Mouse (Mus musculus) stomach, embryonic 15.5 days (tissue): Measurements from ENCODE around the gene Rdh5. TPM values are rescaled to one million over a fixed set of nuclear protein-coding genes. Genes with fewer than 3 reads are reported as not detected.
A peak's percentile ranks its signal among the peaks of the same experiment; 100 is the strongest.

Experiments used
- ATAC-seq: fragments of 200-750 bp; cut with Nextera tagmentation; 2 replicates; pipeline ENCODE4 v1.8.0; 2017; ENCODE audit warnings: low read depth, moderate number of reproducible peaks, moderate TSS enrichment; ENCODE audit not compliant: insufficient read depth, low FRiP score
- H3K27ac ChIP-seq: fragments of 300-500 bp; sonication (generic); 2 replicates; pipeline ENCODE4 v1.5.1; 2015; ENCODE audit warnings: mild to moderate bottlenecking, inconsistent platforms
- H3K27me3 ChIP-seq: fragments of 300-500 bp; sonication (generic); replicated peaks from 2 replicates; pipeline ENCODE4 v1.6.1; 2015; ENCODE audit warnings: inconsistent platforms
- H3K36me3 ChIP-seq: fragments of 300-500 bp; sonication (generic); 2 replicates; pipeline ENCODE4 v1.6.1; 2015; ENCODE audit warnings: inconsistent platforms
- H3K4me1 ChIP-seq: fragments of 300-500 bp; sonication (generic); 2 replicates; pipeline ENCODE4 v1.6.1; 2015; ENCODE audit warnings: inconsistent platforms
- H3K4me2 ChIP-seq: fragments of 300-500 bp; sonication (generic); 2 replicates; pipeline ENCODE4 v1.6.1; 2015; ENCODE audit warnings: mild to moderate bottlenecking, inconsistent platforms
- H3K4me3 ChIP-seq: fragments of 300-500 bp; sonication (generic); replicated peaks from 2 replicates; pipeline ENCODE4 v1.5.1; 2015; ENCODE audit warnings: inconsistent platforms
- H3K9ac ChIP-seq: fragments of 300-500 bp; sonication (generic); 2 replicates; pipeline ENCODE4 v1.6.1; 2015; ENCODE audit warnings: inconsistent platforms
- H3K9me3 ChIP-seq: fragments of 300-500 bp; sonication (generic); 2 replicates; pipeline ENCODE4 v1.6.1; 2016; ENCODE audit warnings: inconsistent platforms
- WGBS: fragments of 180-500 bp; shearing (Covaris S2); methylation state at CpG from one replicate; pipeline ENCODE4 v1.1.7; 2015; 5-methylcytosine and 5-hydroxymethylcytosine counted together
- polyA plus RNA-seq: library from polyadenylated mRNA; unstranded; fragments of >200 nt; fragmentation: Nextera tagmentation; extraction: Ambion mirVana; gene quantifications from 2 replicates; pipeline ENCODE4 v1.2.1, GENCODE M21; 2015

Rdh5 gene
- polyA plus RNA-seq, 1 experiment from 2014 or later: 15.0 TPM

DNA sequence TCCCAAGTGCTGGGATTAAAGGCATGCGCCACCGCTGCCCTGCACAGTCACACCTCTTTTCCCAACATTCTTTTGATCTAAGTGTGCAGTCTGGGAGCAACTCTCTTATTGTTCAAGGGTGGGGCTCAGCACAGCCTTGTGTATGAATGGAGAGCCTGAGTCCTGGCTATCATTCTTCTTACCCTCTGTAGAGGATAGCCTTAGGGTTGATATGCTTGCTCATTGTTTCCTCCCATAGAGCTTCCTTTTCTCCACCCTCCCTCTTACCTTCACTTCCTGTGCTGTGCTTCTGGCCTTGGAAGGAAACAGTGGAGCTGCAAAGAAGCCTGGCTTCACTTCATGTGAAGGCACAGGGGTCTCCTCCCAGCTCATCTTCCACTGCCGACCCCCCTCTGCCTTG is 22.0 kb downstream of the Rdh5 start, which contains the start of gene Cd63:
TSS of gene Cd63 (plus strand) at position 292 of the 400 bp plus-strand sequence.
- peaks cover 8% of the 10 kb centered on the region; the same call in 1 of the 2 replicates for H3K4me1 ChIP-seq
- no peaks in the 10 kb centered on the region for H3K36me3 ChIP-seq
- no peak within 1 kb of the TSS for H3K4me2 ChIP-seq
- WGBS: 73% methylated on average over 3 of the region's 3 CpGs
- H3K4me3 ChIP-seq: no peak within 1 kb of the TSS
- no peak within 1 kb of the TSS for H3K27ac ChIP-seq
- H3K9me3 ChIP-seq: no peaks in the 10 kb centered on the region
- no peak for ATAC-seq
- H3K9ac ChIP-seq: no peak within 1 kb of the TSS
- peaks cover 9% of the 10 kb centered on the region for H3K27me3 ChIP-seq

DNA sequence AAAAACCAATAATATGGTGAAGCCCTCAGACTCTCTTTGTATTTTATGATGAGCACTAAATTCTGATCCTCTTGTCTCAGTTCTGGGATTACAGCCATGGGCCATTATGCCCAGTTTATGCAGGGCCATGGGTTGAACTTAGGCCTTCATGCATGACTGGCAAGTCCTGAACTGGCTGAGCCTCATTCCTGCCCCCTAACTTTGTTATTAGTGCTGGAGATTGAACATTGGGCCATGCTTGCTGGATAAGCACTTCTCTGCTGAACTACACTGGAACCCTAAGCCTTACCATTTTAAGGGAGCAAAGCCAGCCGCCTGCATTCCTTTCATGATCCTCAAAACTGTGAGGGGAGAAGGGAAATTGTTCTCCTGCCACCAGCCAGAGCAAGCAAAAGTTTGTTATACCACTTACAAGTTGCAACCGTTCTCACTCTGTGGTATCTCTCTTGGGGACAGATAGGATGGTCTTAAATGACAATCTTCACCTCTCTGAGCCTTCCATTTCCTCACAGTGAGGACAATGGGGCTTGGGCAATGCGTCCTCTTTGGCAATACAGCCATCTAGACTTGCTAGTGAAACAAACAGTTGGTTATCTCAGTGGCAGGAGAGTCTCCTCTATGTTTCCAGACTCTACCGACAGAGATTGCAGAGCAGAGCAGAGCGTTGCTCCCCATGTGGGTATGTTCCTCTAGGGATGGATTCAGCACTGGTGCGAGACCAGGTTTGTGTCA is 22.8 kb downstream of the Rdh5 start:
- Histone ChIP-seq H3K4me2 (no peak overlapping the region), H3K9ac (no peak overlapping the region), H3K27me3 (peaks cover 9% of the 10 kb centered on the region), H3K4me1 (peaks cover 8% of the 10 kb centered on the region; the same call in 1 of the 2 replicates), H3K27ac (no peak overlapping the region), H3K9me3 (no peaks in the 10 kb centered on the region), H3K36me3 (no peaks in the 10 kb centered on the region), H3K4me3 (no peak overlapping the region)
- 74% methylated on average over 6 of the region's 6 CpGs for WGBS
- no peak for ATAC-seq

DNA sequence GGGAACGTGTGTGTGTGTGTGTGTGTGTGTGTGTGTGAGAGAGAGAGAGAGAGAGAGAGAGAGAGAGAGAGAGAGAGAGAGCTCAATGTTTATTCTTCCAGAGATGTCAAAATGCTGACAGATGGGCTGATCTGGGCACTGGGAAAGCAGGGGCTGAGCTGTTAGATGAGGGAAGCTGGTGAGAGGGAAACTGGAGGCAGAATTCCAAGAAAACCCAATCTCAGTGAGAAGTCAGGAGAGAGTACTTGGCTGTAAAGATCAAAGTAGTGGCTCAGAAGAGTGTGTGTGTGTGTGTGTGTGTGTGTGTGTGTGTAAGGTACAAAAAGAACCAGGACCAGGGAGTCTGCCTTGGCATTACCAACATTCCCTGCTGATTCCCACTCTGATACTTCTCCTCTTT is 25.2 kb downstream of the Rdh5 start:
- Histone ChIP-seq H3K4me1 (peaks cover 9% of the 10 kb centered on the region; the same call in 1 of the 2 replicates), H3K9ac (no peak overlapping the region), H3K36me3 (no peaks in the 10 kb centered on the region), H3K27me3 (peaks cover 9% of the 10 kb centered on the region), H3K9me3 (no peaks in the 10 kb centered on the region), H3K4me2 (no peak overlapping the region), H3K4me3 (no peak overlapping the region), H3K27ac (no peak overlapping the region)
- 0% methylated on average over 1 of the region's 1 CpGs for WGBS
- ATAC-seq: no peak

DNA sequence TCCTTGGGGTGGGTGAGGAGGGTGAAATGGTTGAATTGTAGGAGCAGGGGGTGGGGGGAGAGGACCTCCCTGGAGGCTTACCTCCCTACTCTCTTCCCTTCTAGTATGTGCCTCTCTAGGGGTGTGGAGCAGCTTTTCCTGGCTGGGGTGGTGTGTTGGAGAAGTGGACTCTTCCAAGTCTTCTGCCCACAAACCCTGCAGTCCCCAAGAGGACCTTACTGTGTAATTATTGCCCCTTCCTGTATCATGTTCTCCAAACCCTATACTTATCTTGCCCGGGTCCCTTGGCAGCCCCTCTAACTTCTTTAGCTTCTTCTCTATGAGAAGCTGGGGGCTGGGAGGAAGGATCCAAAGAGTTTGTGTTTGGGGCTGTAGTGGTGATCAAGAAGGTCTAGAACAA is 25.9 kb downstream of the Rdh5 start:
- Histone ChIP-seq H3K4me1 (peaks cover 12% of the 10 kb centered on the region; the same call in 1 of the 2 replicates), H3K36me3 (no peaks in the 10 kb centered on the region), H3K9ac (no peak overlapping the region), H3K4me3 (no peak overlapping the region), H3K27ac (no peak overlapping the region), H3K4me2 (no peak overlapping the region), H3K9me3 (no peaks in the 10 kb centered on the region), H3K27me3 (peaks cover 9% of the 10 kb centered on the region)
- WGBS: 27% methylated on average over 1 of the region's 1 CpGs
- no peak for ATAC-seq

DNA sequence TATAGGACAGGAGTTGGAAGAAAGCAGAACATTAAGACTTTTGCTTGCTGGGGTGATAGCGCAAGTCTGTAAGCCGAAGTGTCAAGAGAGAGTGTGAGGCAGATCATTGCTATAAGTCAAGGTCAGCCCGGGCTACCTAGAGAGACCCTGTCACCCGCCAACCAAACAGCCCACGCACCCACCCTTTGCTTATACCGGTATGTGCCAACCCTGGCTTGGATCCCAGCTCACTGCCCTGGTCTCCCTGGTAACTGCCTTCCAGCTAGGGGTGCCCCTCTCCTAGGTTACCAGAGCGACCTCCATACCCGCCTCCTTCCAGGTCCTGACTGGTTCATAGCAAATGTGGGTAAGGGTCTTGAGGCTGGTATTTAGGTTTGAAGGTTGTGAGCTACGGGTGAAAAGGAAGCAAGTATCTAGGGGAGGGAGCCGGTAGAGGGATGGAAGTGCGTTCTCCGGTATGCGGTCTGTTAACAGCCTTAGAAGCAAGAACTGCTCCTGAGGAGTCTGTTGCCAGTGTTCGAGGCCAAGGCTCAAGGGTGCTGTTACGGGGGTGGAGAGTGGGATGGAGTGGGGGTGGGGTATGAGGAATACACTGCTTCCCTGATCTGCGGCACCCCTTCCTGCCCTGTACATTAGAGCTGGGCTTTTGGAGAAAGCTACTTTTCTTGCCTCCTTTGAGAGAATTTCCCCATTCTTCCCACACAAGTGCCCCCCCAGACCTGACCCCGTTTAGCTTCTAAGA is 26.6 kb downstream of the Rdh5 start:
- no peak overlapping the region for H3K27ac ChIP-seq
- peaks cover 9% of the 10 kb centered on the region for H3K27me3 ChIP-seq
- peaks cover 12% of the 10 kb centered on the region; the same call in 1 of the 2 replicates for H3K4me1 ChIP-seq
- no peak overlapping the region for H3K9ac ChIP-seq
- ATAC-seq: no peak
- H3K36me3 ChIP-seq: no peaks in the 10 kb centered on the region
- no peak overlapping the region for H3K4me3 ChIP-seq
- H3K4me2 ChIP-seq: peak overlapping the region; percentile 28
- WGBS: 8% methylated on average over 17 of the region's 17 CpGs
- no peaks in the 10 kb centered on the region for H3K9me3 ChIP-seq

DNA sequence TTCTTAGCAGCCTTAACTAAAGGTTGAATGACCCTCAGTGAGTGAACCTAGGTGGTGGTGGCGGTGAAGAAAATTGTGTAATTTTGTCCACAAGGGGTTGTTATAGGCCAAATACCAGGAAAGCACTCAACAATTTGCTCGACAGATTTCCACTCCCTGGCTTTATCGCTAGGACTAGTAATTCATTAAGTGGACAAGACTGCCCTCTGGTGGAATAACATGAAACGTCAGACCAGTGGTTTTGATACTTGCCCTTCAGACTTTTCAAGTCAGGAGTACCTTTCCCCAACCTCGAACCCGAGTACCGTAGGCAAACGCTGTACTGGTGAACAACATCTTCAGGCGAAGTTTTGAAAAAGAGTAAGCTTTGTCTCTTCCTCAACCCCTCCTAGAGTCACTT is 27.3 kb downstream of the Rdh5 start:
- peaks cover 17% of the 10 kb centered on the region; the same call in 1 of the 2 replicates for H3K4me1 ChIP-seq
- H3K4me2 ChIP-seq: peak overlapping the region; percentile 28
- under 1% methylated on average over 9 of the region's 9 CpGs for WGBS
- H3K9ac ChIP-seq: no peak overlapping the region
- no peak overlapping the region for H3K27ac ChIP-seq
- H3K27me3 ChIP-seq: peaks cover 9% of the 10 kb centered on the region
- no peak for ATAC-seq
- H3K9me3 ChIP-seq: no peaks in the 10 kb centered on the region
- H3K4me3 ChIP-seq: no peak overlapping the region
- H3K36me3 ChIP-seq: no peaks in the 10 kb centered on the region

DNA sequence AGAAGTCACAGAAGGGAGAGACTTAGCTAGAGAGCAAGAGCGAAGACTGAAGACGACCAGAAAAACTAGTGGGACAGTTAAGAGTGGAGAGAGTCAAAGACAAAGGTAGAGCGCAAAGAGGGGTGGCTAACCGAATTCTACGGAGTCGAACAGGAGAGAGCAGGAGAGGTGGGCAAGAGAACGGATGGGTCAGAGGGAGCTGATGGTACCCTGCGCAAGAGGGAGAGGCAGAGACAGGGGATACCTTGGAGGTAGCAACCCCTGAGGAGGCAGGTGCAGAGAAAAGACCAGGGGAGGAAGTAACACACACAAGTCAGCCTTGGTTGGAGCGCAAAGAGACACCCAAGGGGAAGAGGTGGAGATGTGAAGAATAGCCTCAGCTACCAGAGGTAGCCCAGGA is 30.4 kb downstream of the Rdh5 start:
- H3K27me3 ChIP-seq: peaks cover 9% of the 10 kb centered on the region
- H3K4me3 ChIP-seq: peak overlapping the region; percentile 67
- H3K9ac ChIP-seq: no peak overlapping the region
- 0 out of 2 replicates have a peak, but pooled peaks have one; percentile 3 for ATAC-seq
- peaks cover 30% of the 10 kb centered on the region for H3K4me1 ChIP-seq
- H3K9me3 ChIP-seq: no peaks in the 10 kb centered on the region
- no peaks in the 10 kb centered on the region for H3K36me3 ChIP-seq
- peak overlapping the region; percentile 90 for H3K4me2 ChIP-seq
- 4% methylated on average over 9 of the region's 9 CpGs for WGBS
- peak overlapping the region; percentile 92; the same call in 1 of the 2 replicates for H3K27ac ChIP-seq

DNA sequence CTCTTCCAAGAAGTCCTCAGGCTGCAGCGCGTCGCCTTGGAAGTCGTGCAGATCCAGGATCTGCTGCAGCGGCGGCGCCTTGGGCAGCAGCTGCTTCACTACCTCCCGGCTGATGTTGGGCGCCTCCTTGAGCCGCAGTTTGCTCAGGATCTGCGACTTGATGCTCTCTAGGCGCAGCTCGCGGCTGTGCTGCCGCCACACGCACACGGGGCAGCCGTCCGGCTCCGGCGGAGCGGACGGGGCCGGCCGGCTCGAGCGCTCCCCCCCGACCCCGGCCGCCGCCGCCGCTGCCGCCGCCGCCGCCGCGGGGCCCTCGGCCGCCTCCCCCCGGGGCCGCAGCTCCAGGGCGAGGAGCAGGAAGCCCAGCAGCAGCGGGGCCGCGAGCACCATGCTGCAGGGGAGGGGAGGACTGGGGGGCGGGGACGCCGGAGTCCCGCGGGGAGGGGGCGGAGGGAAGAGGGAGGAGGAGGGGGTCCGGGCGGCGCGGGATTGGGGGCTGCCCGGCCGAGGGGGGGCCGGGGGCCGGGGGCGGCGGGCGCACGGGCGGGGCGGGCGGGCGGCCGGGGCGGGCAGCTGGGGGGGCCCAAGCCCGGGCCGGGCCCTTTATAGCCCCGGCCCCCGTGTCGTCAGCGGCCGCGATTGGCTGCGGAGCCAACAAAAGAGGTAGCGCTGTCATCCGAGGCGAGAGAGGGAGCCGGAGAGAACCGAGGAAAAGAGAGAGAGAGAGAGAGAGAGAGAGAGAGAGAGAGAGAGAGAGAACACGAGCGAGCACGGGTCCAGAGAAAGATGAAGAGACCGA is 31.2 kb downstream of the Rdh5 start, which contains the start of gene Gdf11:
TSS of gene Gdf11 (minus strand) at position 423 of the 799 bp plus-strand sequence.
- ATAC-seq: peak; percentile 67
- Histone ChIP-seq H3K36me3 (no peaks in the 10 kb centered on the region), H3K9ac (peak within 1 kb of the TSS; percentile 66), H3K27ac (peak within 1 kb of the TSS; percentile 92), H3K4me2 (peak within 1 kb of the TSS; percentile 90), H3K9me3 (no peaks in the 10 kb centered on the region), H3K4me3 (peak within 1 kb of the TSS; percentile 67), H3K4me1 (peaks cover 30% of the 10 kb centered on the region), H3K27me3 (peaks cover 8% of the 10 kb centered on the region)
- 0% methylated on average over 52 of the region's 89 CpGs for WGBS

DNA sequence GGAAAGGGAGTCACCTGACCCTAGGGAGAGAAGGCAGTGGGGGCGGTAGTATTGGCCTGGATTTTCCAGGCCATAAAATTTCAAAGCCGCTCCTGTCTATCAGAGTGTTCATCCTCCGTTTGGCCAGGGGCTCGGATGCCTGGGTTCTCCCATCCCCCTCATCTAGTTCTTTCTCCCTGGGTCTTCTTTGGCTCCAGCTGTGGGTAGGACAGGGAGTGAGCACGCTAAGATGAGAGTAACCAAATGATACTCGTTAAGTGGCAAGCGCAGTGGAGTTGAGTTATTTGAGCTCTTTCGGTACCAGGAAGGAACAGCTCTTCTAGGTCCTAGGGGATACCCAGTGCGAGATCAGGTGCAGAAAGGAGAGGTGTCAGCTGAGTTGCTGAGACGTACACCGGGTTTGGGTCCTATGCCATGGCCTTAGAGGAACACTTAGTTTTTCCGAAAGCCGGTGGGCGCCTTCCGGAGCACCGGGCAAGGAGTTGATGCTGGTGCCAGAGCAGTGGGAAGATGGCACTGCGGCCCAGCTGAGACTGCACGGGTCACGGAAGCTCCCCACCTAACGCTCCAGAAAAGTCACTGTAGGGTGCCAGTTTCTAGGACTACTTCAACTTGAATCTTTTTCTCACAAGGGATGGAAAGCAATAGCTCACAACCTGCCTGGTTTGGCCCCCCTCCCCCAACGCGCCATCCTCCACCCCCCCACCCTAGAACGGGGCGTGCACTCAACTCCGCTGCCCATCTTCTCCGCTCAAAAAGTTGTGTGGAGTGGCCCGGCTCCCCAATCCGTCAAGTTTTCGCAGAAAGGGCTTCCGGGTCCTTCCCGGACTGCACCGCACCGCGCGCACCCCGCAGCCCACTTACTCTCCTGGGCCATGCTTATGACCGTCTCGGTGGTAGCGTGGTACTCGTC is 32.0 kb downstream of the Rdh5 start:
- peak overlapping the region; percentile 67 for H3K4me3 ChIP-seq
- under 1% methylated on average over 40 of the region's 40 CpGs for WGBS
- peak overlapping the region; percentile 92 for H3K27ac ChIP-seq
- H3K4me1 ChIP-seq: peaks cover 22% of the 10 kb centered on the region
- H3K9me3 ChIP-seq: no peaks in the 10 kb centered on the region
- 0 out of 2 replicates have a peak, but pooled peaks cover 2% of the 10 kb centered on the region for H3K36me3 ChIP-seq
- 0 out of 2 replicates have a peak, but pooled peaks have one; percentile 1 for ATAC-seq
- H3K4me2 ChIP-seq: peak overlapping the region; percentile 90
- H3K27me3 ChIP-seq: no peaks in the 10 kb centered on the region; the same call in 1 of the 2 replicates
- peak overlapping the region; percentile 66 for H3K9ac ChIP-seq

DNA sequence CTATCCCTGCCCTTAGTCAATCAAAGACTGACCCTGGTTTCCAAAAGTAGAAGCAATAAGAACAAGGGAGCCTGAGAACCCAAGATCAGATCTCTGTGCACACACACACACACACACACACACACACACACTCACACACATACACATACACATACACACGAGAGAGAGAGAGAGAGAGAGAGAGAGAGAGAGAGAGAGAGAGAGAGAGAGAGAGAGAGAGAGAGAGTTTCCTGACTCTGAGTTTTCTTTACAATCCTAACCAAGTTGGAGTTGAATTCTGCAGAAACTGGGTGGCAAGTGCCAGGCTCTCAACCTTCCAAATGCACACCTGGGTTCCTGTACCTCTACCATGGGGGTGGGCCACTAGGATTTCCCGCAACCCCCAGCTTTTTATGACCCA is 32.8 kb downstream of the Rdh5 start:
- ATAC-seq: no peak
- Histone ChIP-seq H3K4me1 (peaks cover 22% of the 10 kb centered on the region), H3K4me2 (peak overlapping the region; percentile 90), H3K9me3 (no peaks in the 10 kb centered on the region), H3K36me3 (0 out of 2 replicates have a peak, but pooled peaks cover 5% of the 10 kb centered on the region), H3K9ac (no peak overlapping the region), H3K27ac (no peak overlapping the region), H3K4me3 (peak overlapping the region; percentile 67), H3K27me3 (no peaks in the 10 kb centered on the region; the same call in 1 of the 2 replicates)
- WGBS: 29% methylated on average over 1 of the region's 2 CpGs
